Mouse (Mus musculus) cerebellum, postnatal 36 days (tissue): ENCODE measurements around the gene Lypd1.

Experiments
- DNase-seq, 2 experiments: peaks; one replicate each; pipeline ENCODE4 v3.0.0; 2021 to 2022; ENCODE audit warnings: mixed read lengths in 2 of 2

Gene Lypd1

DNA sequence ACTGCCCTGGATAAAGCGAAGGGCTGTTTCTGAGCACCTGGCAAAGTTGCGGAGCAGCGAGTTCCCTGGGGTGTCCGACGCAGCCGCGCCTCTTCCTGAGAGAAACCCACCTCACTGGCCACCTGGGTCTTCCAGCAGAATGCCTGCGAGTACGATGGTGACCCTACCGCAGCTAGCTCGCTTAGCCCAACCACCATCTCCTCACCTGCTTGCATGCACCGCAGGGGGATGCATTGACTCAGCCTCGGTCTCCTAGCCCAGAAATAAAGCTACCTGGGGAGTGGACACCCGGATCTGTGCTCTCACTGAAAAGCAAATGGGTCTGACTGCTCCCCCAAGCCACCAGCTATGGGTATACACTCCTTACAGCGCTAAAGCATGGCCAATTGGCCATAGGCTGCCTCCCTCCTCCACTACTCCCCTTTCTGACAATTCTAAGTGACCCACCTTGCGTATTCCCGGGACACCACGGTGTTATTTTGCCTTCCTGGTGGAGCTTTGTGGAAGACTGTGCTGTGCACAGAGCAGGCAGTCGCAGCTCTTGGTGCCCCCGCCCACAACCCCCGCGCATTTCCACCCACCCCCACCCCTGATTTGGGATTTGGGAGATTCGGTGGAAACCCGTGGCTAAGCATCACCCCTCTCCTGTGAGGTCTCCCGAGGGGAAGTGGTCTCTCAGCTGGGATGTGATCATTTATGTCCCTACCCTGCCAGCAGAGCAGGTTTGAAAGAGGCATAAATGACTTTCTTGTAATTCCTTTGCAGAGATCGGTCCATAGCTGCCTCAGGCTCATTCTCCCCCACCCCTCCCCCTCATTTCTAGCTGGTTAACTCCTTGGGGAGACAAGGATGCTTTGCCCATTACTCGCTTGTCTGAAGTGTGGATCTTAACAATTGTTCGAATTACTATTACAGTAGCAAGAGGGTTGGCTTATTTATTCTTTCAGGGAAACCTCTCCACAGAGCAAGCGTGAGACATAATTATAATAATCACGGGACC, at the start of gene Lypd1:
Gene Lypd1 (minus strand): TSS at position 501 of the 1,000 bp plus-strand sequence.
- DNase-seq: no peak

DNA sequence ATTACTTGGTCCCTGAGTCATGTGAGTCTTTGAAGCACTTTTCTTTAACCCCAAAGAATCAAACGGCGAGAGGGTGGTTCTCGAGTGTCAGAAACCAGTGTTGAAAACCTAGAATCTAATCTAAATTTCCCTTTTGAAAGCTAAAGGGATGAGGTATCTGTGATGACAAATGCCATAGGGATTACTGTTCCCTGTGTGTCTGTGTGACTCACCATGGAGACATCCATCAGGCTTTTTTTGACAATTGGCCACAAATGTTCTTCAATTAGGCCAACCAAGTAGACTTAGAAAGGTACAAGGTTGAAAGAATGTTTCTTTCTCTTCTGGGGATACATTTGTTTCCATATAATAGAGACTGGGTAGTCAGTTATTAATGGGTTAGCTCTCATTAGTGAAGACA, 38.1 kb upstream of the Lypd1 start:
- no peak for DNase-seq

- DNase-seq: no peak
Measured at GRCm38 (mm10) chr1:125949076-125949475, 36.2 kb upstream of the Lypd1 start.

- no peak for DNase-seq
Measured at GRCm38 (mm10) chr1:125945136-125945535, 32.2 kb upstream of the Lypd1 start.

DNA sequence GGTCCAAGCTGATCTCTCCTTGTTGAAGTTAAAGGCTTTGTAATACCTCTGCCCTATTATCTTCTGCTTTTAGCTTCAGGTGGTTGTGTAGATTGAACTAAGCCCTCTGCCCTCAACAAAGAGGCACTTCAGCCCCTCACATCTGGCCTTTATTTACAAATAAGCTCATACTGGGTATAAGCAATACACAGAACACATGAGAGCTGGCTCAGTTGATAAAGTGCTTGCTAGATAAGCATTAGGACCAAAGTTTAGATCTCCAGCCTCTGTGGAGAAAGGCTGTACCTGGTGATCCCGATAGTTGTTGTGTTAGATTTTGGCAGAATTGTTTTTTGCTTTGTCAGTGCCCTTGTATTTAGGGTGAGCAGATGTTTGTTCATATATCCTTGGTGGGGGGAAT, 30.4 kb upstream of the Lypd1 start:
- no peak for DNase-seq

DNA sequence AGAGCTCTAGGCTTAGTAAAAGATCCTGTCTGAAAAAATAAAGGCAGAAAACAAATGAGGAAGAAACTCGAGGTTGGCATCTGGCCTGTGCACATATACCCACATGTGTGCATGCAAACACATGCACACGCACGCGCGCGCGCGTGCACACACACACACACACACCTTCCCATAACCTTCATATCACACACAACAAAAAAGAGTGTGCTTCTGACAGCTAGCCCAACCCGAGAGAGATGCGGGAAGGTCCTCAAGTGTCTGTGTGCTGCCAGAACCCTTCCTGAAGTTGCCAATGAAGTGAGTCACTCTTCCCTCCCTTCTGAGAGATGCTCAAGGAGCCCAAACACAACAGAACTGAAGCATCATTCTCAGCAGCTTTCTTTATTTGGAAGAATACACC, 12.6 kb upstream of the Lypd1 start:
- no peak for DNase-seq

DNA sequence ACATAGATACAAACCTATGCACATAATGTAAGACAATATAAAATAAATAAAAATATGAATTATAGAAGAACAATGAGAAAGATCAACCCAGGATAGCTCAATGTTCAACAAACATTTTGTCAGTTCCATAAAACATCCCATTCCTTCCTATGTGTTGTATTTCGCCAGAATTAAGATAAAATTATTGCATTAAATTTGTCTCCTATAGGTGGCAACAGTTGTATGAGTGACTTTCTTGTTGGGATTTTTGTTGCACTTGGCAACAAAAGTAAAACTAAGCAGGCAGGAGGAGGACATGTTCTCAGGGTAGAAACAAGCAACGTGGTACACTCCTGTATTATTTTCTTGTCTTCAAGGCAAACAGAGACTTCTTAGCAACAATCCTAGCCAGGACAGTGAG, 10.2 kb upstream of the Lypd1 start:
- DNase-seq: no peak

- no peak for DNase-seq
Measured at GRCm38 (mm10) chr1:125920696-125921095, 7.8 kb upstream of the Lypd1 start.

DNA sequence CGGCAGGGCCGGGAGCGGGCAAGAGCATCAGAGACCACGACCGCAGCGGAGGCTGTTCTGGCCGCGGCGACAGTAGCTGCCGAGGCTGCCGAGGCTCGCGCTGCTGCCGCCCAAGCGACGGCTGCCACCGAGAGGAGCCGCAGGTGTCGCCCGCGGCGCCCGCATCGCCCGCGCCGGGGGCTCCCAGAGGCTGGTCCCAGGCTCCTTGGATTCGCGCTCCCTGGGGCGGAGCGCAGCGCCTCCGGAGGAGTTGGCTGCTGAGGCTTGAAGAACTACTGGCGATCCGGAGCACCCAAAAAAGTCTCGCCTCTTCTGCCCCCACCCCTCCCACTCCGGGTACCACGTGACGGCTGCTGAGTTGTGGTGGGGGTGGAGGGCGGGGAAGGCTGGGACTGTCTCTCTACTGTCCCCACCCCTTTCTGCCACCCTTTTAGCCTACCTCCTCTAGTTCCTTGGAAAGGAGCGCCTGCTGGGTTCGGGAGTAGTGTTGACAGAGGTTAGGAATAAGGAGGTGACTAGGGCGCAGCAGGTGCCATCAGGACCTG, 928 bp downstream of the Lypd1 start:
- DNase-seq: peak in 1 of 2 experiments; percentile 13

GRCm38 (mm10) chr1:125911337-125911900, 1.5 kb downstream of the Lypd1 start:
- peak; percentile 5 for DNase-seq

GRCm38 (mm10) chr1:125910871-125911265, 2.0 kb downstream of the Lypd1 start:
- no peak for DNase-seq

- no peak for DNase-seq
Measured at GRCm38 (mm10) chr1:125910211-125910870, 2.6 kb downstream of the Lypd1 start.

GRCm38 (mm10) chr1:125893158-125893557, 19.7 kb downstream of the Lypd1 start:
- no peak for DNase-seq

DNA sequence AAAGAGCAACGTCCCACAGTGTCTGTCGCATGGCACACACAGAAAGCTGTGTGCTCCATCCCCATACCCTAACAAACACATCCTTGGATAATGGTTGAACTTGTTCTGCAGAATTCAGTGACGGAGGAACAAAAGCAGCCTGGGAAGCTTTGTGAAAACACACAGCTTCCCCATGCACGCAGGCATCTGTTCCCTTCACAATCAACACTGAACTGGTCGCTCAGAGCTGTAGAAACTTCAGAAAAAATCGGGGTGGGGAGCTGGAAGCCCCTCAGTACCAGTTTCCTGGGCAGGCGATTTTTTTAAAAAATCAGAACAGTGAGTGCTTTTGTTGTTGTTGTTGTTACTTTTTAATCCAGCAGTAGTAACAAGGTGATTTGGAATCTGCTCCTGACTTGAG, 42.8 kb downstream of the Lypd1 start:
- DNase-seq: no peak

GRCm38 (mm10) chr1:125858631-125859030, 54.3 kb downstream of the Lypd1 start:
- no peak for DNase-seq

- DNase-seq: no peak
Measured at GRCm38 (mm10) chr1:125854646-125855045, 58.3 kb downstream of the Lypd1 start.

- peak; percentile 60 to 61 for DNase-seq
Measured at GRCm38 (mm10) chr1:125839746-125840392, 73.0 kb downstream of the Lypd1 start.

- no peak for DNase-seq
Measured at GRCm38 (mm10) chr1:125837507-125837906, 75.4 kb downstream of the Lypd1 start.

GRCm38 (mm10) chr1:125823611-125824010, 89.3 kb downstream of the Lypd1 start:
- no peak for DNase-seq

DNA sequence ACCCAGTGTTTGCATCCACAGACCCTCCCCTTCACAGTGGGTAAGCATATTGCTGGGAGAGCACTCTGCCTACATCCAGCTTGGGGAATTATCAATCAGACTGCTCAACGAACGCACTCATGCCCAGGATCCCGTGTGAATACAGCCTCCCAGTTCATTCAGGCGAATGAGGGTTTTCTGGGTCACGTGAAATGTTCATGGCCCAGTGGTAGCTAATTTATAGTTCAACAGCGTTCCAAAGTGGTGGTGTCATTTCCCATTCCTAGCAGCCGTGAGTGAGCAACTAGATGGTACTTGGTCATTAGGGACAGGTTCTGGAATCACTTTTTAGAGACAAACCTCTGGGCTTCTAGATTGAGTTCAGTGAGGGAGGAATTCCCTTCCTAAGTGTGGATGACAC, 91.8 kb downstream of the Lypd1 start:
- DNase-seq: no peak
